Mouse (Mus musculus): Measurements from ENCODE around the gene Saxo1. TPM values are rescaled to one million over a fixed set of nuclear protein-coding genes. Genes with fewer than 3 reads are reported as not detected.
A peak's percentile ranks its signal among the peaks of the same experiment; 100 is the strongest.

Saxo1 gene
- polyA plus RNA-seq, 1 experiment from 2014 or later = 0.11 TPM

- Histone ChIP-seq H3K9me3 (no peaks in the 10 kb centered on the region), H3K36me3 (no peaks in the 10 kb centered on the region), H3K4me2 (no peak overlapping the region), H3K27ac (no peak overlapping the region), H3K27me3 (no peaks in the 10 kb centered on the region), H3K4me3 (no peak overlapping the region), H3K4me1 (peaks cover 45% of the 10 kb centered on the region), H3K9ac (no peak overlapping the region)
- ATAC-seq (ENCODE audit: insufficient number of reproducible peaks, insufficient read depth, low FRiP score, low TSS enrichment, low read depth) = no peak
- 90% methylated on average over 1 of the region's 1 CpGs for WGBS
Observed at GRCm38 (mm10) chr4:86524483-86524882, 33.6 kb downstream of the Saxo1 start.

GRCm38 (mm10) chr4:86523771-86524170 is 34.4 kb downstream of the Saxo1 start:
- WGBS = 77% methylated on average over 5 of the region's 5 CpGs
- no peaks in the 10 kb centered on the region for H3K9me3 ChIP-seq
- ATAC-seq (ENCODE audit: insufficient number of reproducible peaks, insufficient read depth, low FRiP score, low TSS enrichment, low read depth) = no peak
- H3K4me1 ChIP-seq = peaks cover 40% of the 10 kb centered on the region
- H3K36me3 ChIP-seq = no peaks in the 10 kb centered on the region
- no peak overlapping the region for H3K4me3 ChIP-seq
- H3K4me2 ChIP-seq = no peak overlapping the region
- H3K27ac ChIP-seq = no peak overlapping the region
- no peaks in the 10 kb centered on the region for H3K27me3 ChIP-seq
- no peak overlapping the region for H3K9ac ChIP-seq

- Histone ChIP-seq H3K27ac (peak overlapping the region; percentile 72), H3K4me3 (no peak overlapping the region), H3K4me1 (peaks cover 20% of the 10 kb centered on the region; the same call in 1 of the 2 replicates), H3K9ac (no peak overlapping the region), H3K27me3 (no peaks in the 10 kb centered on the region), H3K4me2 (no peak overlapping the region), H3K36me3 (no peaks in the 10 kb centered on the region), H3K9me3 (no peaks in the 10 kb centered on the region)
- no peak for ATAC-seq (ENCODE audit: insufficient number of reproducible peaks, insufficient read depth, low FRiP score, low TSS enrichment, low read depth)
- 46% methylated on average over 12 of the region's 12 CpGs for WGBS
Observed at GRCm38 (mm10) chr4:86520695-86521094, 37.4 kb downstream of the Saxo1 start.

GRCm38 (mm10) chr4:86519953-86520352 is 38.2 kb downstream of the Saxo1 start:
- H3K4me3 ChIP-seq = no peak overlapping the region
- ATAC-seq (ENCODE audit: insufficient number of reproducible peaks, insufficient read depth, low FRiP score, low TSS enrichment, low read depth) = no peak
- WGBS = 85% methylated on average over 6 of the region's 6 CpGs
- H3K9me3 ChIP-seq = no peaks in the 10 kb centered on the region
- H3K4me2 ChIP-seq = no peak overlapping the region
- H3K27ac ChIP-seq = no peak overlapping the region
- no peaks in the 10 kb centered on the region for H3K36me3 ChIP-seq
- H3K4me1 ChIP-seq = peaks cover 16% of the 10 kb centered on the region; the same call in 1 of the 2 replicates
- H3K9ac ChIP-seq = no peak overlapping the region
- no peaks in the 10 kb centered on the region for H3K27me3 ChIP-seq

GRCm38 (mm10) chr4:86504656-86505055 is 53.5 kb downstream of the Saxo1 start:
- no peak for ATAC-seq (ENCODE audit: insufficient number of reproducible peaks, insufficient read depth, low FRiP score, low TSS enrichment, low read depth)
- Histone ChIP-seq H3K4me2 (no peak overlapping the region), H3K27me3 (no peaks in the 10 kb centered on the region), H3K9ac (no peak overlapping the region), H3K36me3 (no peaks in the 10 kb centered on the region), H3K9me3 (no peaks in the 10 kb centered on the region), H3K27ac (no peak overlapping the region), H3K4me3 (no peak overlapping the region), H3K4me1 (no peaks in the 10 kb centered on the region; the same call in 1 of the 2 replicates)
- WGBS = 73% methylated on average over 6 of the region's 6 CpGs

GRCm38 (mm10) chr4:86499561-86499960 is 58.6 kb downstream of the Saxo1 start:
- WGBS = 97% methylated on average over 1 of the region's 1 CpGs
- H3K27me3 ChIP-seq = no peaks in the 10 kb centered on the region

GRCm38 (mm10) chr4:86498754-86499153 is 59.4 kb downstream of the Saxo1 start:
- ATAC-seq (ENCODE audit: insufficient number of reproducible peaks, insufficient read depth, low FRiP score, low TSS enrichment, low read depth) = no peak
- peaks cover 5% of the 10 kb centered on the region; the same call in 1 of the 2 replicates for H3K9me3 ChIP-seq
- H3K4me3 ChIP-seq = no peak overlapping the region
- H3K4me1 ChIP-seq = no peaks in the 10 kb centered on the region; the same call in 1 of the 2 replicates
- no peak overlapping the region for H3K9ac ChIP-seq
- WGBS = 58% methylated on average over 5 of the region's 5 CpGs
- H3K27me3 ChIP-seq = no peaks in the 10 kb centered on the region
- H3K27ac ChIP-seq = no peak overlapping the region; the same call in 1 of the 2 replicates
- H3K4me2 ChIP-seq = no peak overlapping the region
- no peaks in the 10 kb centered on the region for H3K36me3 ChIP-seq

More at GRCm38 (mm10) chr4:86499561-86499960, 58.6 kb downstream of the Saxo1 start:
- Histone ChIP-seq H3K9ac (no peak overlapping the region), H3K4me2 (no peak overlapping the region), H3K36me3 (no peaks in the 10 kb centered on the region), H3K9me3 (no peaks in the 10 kb centered on the region), H3K4me3 (no peak overlapping the region), H3K4me1 (no peaks in the 10 kb centered on the region; the same call in 1 of the 2 replicates), H3K27ac (no peak overlapping the region)
- ATAC-seq (ENCODE audit: insufficient number of reproducible peaks, insufficient read depth, low FRiP score, low TSS enrichment, low read depth) = no peak

- no peaks in the 10 kb centered on the region for H3K36me3 ChIP-seq
- no peak overlapping the region for H3K4me3 ChIP-seq
- no peak overlapping the region for H3K27ac ChIP-seq
- ATAC-seq (ENCODE audit: insufficient number of reproducible peaks, insufficient read depth, low FRiP score, low TSS enrichment, low read depth) = no peak
- WGBS = 83% methylated on average over 5 of the region's 5 CpGs
- H3K4me2 ChIP-seq = no peak overlapping the region
- H3K9me3 ChIP-seq = peaks cover 3% of the 10 kb centered on the region; the same call in 1 of the 2 replicates
- no peaks in the 10 kb centered on the region for H3K27me3 ChIP-seq
- no peak overlapping the region for H3K9ac ChIP-seq
- H3K4me1 ChIP-seq = 0 out of 2 replicates have a peak, but pooled peaks cover 3% of the 10 kb centered on the region
Observed at GRCm38 (mm10) chr4:86489128-86489527, 69.0 kb downstream of the Saxo1 start.

- Histone ChIP-seq H3K36me3 (no peaks in the 10 kb centered on the region), H3K9ac (no peak overlapping the region), H3K4me1 (peaks cover 14% of the 10 kb centered on the region), H3K27me3 (no peaks in the 10 kb centered on the region), H3K4me3 (no peak overlapping the region), H3K4me2 (no peak overlapping the region), H3K9me3 (no peaks in the 10 kb centered on the region), H3K27ac (no peak overlapping the region)
- ATAC-seq (ENCODE audit: insufficient number of reproducible peaks, insufficient read depth, low FRiP score, low TSS enrichment, low read depth) = no peak
- 87% methylated on average over 2 of the region's 2 CpGs for WGBS
Observed at GRCm38 (mm10) chr4:86486901-86487300, 71.2 kb downstream of the Saxo1 start.

GRCm38 (mm10) chr4:86486491-86486890 is 71.6 kb downstream of the Saxo1 start:
- ATAC-seq (ENCODE audit: insufficient number of reproducible peaks, insufficient read depth, low FRiP score, low TSS enrichment, low read depth) = no peak
- peaks cover 14% of the 10 kb centered on the region for H3K4me1 ChIP-seq
- no peak overlapping the region for H3K27ac ChIP-seq
- H3K4me3 ChIP-seq = no peak overlapping the region
- H3K36me3 ChIP-seq = no peaks in the 10 kb centered on the region
- H3K4me2 ChIP-seq = no peak overlapping the region
- H3K9ac ChIP-seq = no peak overlapping the region
- H3K27me3 ChIP-seq = no peaks in the 10 kb centered on the region
- 80% methylated on average over 4 of the region's 4 CpGs for WGBS
- no peaks in the 10 kb centered on the region for H3K9me3 ChIP-seq

- 60% methylated on average over 6 of the region's 6 CpGs for WGBS
- no peak for ATAC-seq (ENCODE audit: insufficient number of reproducible peaks, insufficient read depth, low FRiP score, low TSS enrichment, low read depth)
- Histone ChIP-seq H3K27ac (no peak overlapping the region), H3K36me3 (no peaks in the 10 kb centered on the region), H3K9me3 (no peaks in the 10 kb centered on the region), H3K27me3 (no peaks in the 10 kb centered on the region), H3K4me1 (peaks cover 14% of the 10 kb centered on the region), H3K4me3 (no peak overlapping the region), H3K4me2 (no peak overlapping the region), H3K9ac (no peak overlapping the region)
Observed at GRCm38 (mm10) chr4:86485052-86485451, 73.1 kb downstream of the Saxo1 start.

GRCm38 (mm10) chr4:86483686-86484085 is 74.4 kb downstream of the Saxo1 start:
- H3K4me2 ChIP-seq = no peak overlapping the region
- no peaks in the 10 kb centered on the region for H3K27me3 ChIP-seq
- WGBS = 31% methylated on average over 8 of the region's 8 CpGs
- no peaks in the 10 kb centered on the region for H3K36me3 ChIP-seq
- no peak for ATAC-seq (ENCODE audit: insufficient number of reproducible peaks, insufficient read depth, low FRiP score, low TSS enrichment, low read depth)
- 0 out of 2 replicates have a peak overlapping the region, but pooled peaks have one; percentile 5 for H3K27ac ChIP-seq
- no peak overlapping the region for H3K9ac ChIP-seq
- H3K4me3 ChIP-seq = no peak overlapping the region
- peaks cover 14% of the 10 kb centered on the region for H3K4me1 ChIP-seq
- no peaks in the 10 kb centered on the region for H3K9me3 ChIP-seq

Measured in embryonic facial prominence, embryonic 13.5 days (tissue).